Mouse (Mus musculus) kidney, postnatal 14 days (tissue): ENCODE measurements at regions not wholly inside any gene's neighbourhood (a gene's known extent, or its start where the extent isn't known, plus 50 kb on each side); places are given as distances from the start of the nearest gene placed in this dataset.

Experiments
- DNase-seq: peaks from one replicate; pipeline ENCODE4 v3.0.0; 2022; ENCODE audit warnings: mixed read lengths

GRCm38 (mm10) chr8:27677143-27678106, 230.0 kb downstream of the Poteg start:
- peak; percentile 37 for DNase-seq

- DNase-seq = peak; percentile 54
These were observed 231.7 kb downstream of the Poteg start for GRCm38 (mm10) chr8:27679164-27679563.

- DNase-seq = no peak
These were observed 274.5 kb downstream of the Poteg start for GRCm38 (mm10) chr8:27721988-27722387.

GRCm38 (mm10) chr8:27770296-27770695, 322.8 kb downstream of the Poteg start:
- DNase-seq = no peak

GRCm38 (mm10) chr8:27770803-27771202, 323.3 kb downstream of the Poteg start:
- no peak for DNase-seq

GRCm38 (mm10) chr8:27771250-27771649, 323.8 kb downstream of the Poteg start:
- no peak for DNase-seq

GRCm38 (mm10) chr8:27778982-27779381, 331.5 kb downstream of the Poteg start:
- no peak for DNase-seq
